Comparison of ENCODE assay signal across 8 mouse cellular contexts in genomic region chr4:114999773-115000428, GRCm38 (mm10). TPM values are rescaled to one million over a fixed set of nuclear protein-coding genes. Genes with fewer than 3 reads are reported as not detected.
A peak's percentile ranks its signal among the peaks of the same experiment; 100 is the strongest.
DNase-seq lines count a peak whose midpoint lies in the region; ATAC-seq lines count a peak whose summit lies in the region.

Stil (plus strand) TSS chr4:115000159.

- peak within 1 kb of the TSS; percentile 62 for H3K4me3 ChIP-seq in lung, embryonic 16.5 days (ENCODE audit: low read length)

- peak within 1 kb of the TSS; percentile 71 for H3K9ac ChIP-seq in lung, embryonic 16.5 days (ENCODE audit: low read length)

- H3K4me1 ChIP-seq in lung, embryonic 16.5 days (replicated peaks; ENCODE audit: control insufficient read depth, insufficient read depth, low read length), result peaks cover 15% of the 10 kb centered on the region

- under 1% methylated on average over 39 of the region's 52 CpGs for WGBS in lung, embryonic 16.5 days

- H3K4me2 ChIP-seq in lung, embryonic 16.5 days (ENCODE audit: low read depth, low read length), result peak within 1 kb of the TSS; percentile 75

- peak; percentile 97 to 98 for ATAC-seq in hematopoietic stem cell, adult 5-6 weeks (replicated peaks in 1 of 2; ENCODE audit: insufficient read depth in 1 of 2, low FRiP score in 2 of 2, low TSS enrichment in 1 of 2, low read depth in 1 of 2, poor library complexity in 2 of 2, severe bottlenecking in 2 of 2)
- ATAC-seq in lung, embryonic 16.5 days (ENCODE audit: low read depth), result peak; percentile 100

- no peaks in the 10 kb centered on the region for H3K9me3 ChIP-seq in lung, embryonic 16.5 days (ENCODE audit: control insufficient read depth, low read length)

- H3K36me3 ChIP-seq in lung, embryonic 16.5 days (ENCODE audit: control insufficient read depth, insufficient read depth, low read length), result peaks cover 11% of the 10 kb centered on the region; the same call in 1 of the 2 replicates

- H3K27me3 ChIP-seq in lung, embryonic 16.5 days (ENCODE audit: control insufficient read depth, insufficient read depth, low read depth, low read length), result no peaks in the 10 kb centered on the region

- H3K27ac ChIP-seq in lung, embryonic 16.5 days (ENCODE audit: low read length), result peak within 1 kb of the TSS; percentile 92

- DNase-seq in MEL-GATA-1-ER (ENCODE audit: extremely low read depth, low read depth), result peak; percentile 95
- peak; percentile 94 for DNase-seq in cerebellum, adult 8-10 months
- DNase-seq in forelimb bud, embryonic 11.5 days (ENCODE audit: low read depth, low spot score), result peak; percentile 99
- DNase-seq in layer of hippocampus, adult 9-10 months (ENCODE audit: low spot score), result peak; percentile 76
- DNase-seq in ovary, postnatal 10 days (ENCODE audit: low spot score), result peak; percentile 91
- peak; percentile 95 for DNase-seq in thymus, postnatal 10 days (ENCODE audit: low spot score in 2 of 2)

RNA-seq across cellular contexts. Expression of gene Stil, which starts in this region (rescaled TPM):
- 11.6 and 12.1 TPM in 2 replicates for total RNA-seq in hematopoietic stem cell, adult 5-6 weeks (2017)
- polyA plus RNA-seq in lung, embryonic 16.5 days (2015; fragmentation: Nextera tagmentation; extraction: Ambion mirVana), result 14.2 and 18.1 TPM in 2 replicates

Comparison
In these comparisons a context has a peak if more than half of its experiments do, and no peak if none do; other contexts are left out.
1. Peak in every context shown above with its lines: DNase-seq, ATAC-seq, H3K4me3 ChIP-seq and H3K27ac ChIP-seq.